Mouse (Mus musculus): ENCODE measurements around the gene Lmtk2. TPM values are rescaled to one million over a fixed set of nuclear protein-coding genes. Genes with fewer than 3 reads are reported as not detected.

Gene Lmtk2
- total and polyA plus RNA-seq, 3 experiments = 12.6 to 14.8 TPM; not detected in 1

DNA sequence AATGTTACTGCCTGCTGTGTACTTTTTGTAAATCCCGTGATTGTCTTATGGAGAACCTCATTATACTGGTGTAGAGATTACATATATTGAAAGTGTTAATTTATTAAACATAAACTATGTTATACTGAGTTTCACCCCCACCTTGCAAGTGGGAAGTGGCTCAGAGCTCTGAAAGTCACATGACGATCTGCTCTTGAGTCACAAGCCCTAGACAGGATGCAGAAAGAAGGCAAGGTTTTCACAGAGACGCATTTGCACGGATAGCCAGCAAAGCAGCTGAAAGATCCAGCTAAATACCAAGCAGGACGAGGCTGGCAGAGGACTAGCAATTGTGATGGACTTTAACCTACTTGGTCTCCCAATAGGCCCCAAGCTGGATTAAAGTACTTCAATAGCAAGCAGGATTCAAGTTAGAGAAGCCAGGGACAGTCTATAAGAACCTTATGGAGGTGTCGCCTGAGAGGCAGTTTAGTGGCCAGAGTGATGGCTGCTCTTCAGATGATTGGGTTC is 4.7 kb upstream of the Lmtk2 start:
- Histone ChIP-seq H3K4me3 (ENCODE audit: control insufficient read depth in 1 of 2, insufficient read depth in 1 of 2, low read depth in 2 of 2, low read length in 2 of 2) (no peak overlapping the region), H3K27ac (ENCODE audit: control insufficient read depth, low read depth, low read length) (no peak overlapping the region), H3K9ac (ENCODE audit: control insufficient read depth, low read depth, low read length, poor library complexity, severe bottlenecking) (no peak overlapping the region), H3K79me2 (ENCODE audit: control insufficient read depth, insufficient read depth, low read length, poor library complexity) (peaks cover 4% of the 10 kb centered on the region), H3K9me3 (replicated peaks; ENCODE audit: insufficient read depth, low read length) (no peaks in the 10 kb centered on the region), H3K36me3 (ENCODE audit: control insufficient read depth in 1 of 2, insufficient read depth in 2 of 2, low read length in 2 of 2) (no peaks in the 10 kb centered on the region; a peak in 1 of 4 replicates), H3K27me3 (ENCODE audit: control insufficient read depth in 1 of 2, insufficient read depth in 2 of 2, low read length in 2 of 2) (peaks cover 0 to 11% of the 10 kb centered on the region in 2 experiments; a peak in 3 of 4 replicates), H3K4me1 (ENCODE audit: control insufficient read depth in 1 of 2, insufficient read depth in 2 of 2, low read length in 2 of 2) (0 out of 4 replicates have a peak, but pooled peaks cover 0 to 6% of the 10 kb centered on the region in 2 experiments)
- DNase-seq (ENCODE audit: low read depth, low spot score) = no peak
- TF ChIP-seq POLR2AphosphoS2 (IDR thresholded peaks at IDR 0.05; ENCODE audit: low read length) (no peak), CHD2 (IDR thresholded peaks at IDR 0.05; ENCODE audit: low read length) (no peak), MEF2A (IDR thresholded peaks at IDR 0.05; ENCODE audit: extremely low read depth, insufficient replicate concordance, low read depth, low read length, poor library complexity, severe bottlenecking) (no peak), ZC3H11A (IDR thresholded peaks at IDR 0.05; ENCODE audit: low read depth, low read length) (no peak), BHLHE40 (IDR thresholded peaks at IDR 0.05; ENCODE audit: borderline replicate concordance, low read depth, low read length) (no peak), ZMIZ1 (IDR thresholded peaks at IDR 0.05; ENCODE audit: low read depth, low read length) (no peak), MAX (IDR thresholded peaks at IDR 0.05; ENCODE audit: low read length) (no peak), E2F4 (IDR thresholded peaks at IDR 0.05; ENCODE audit: borderline replicate concordance, low read depth, low read length) (no peak), HCFC1 (IDR thresholded peaks at IDR 0.05; ENCODE audit: low read depth, low read length) (no peak), KAT2A (conservative IDR thresholded peaks at IDR 0.05; ENCODE audit: low read depth, low read length) (no peak), EP300 (IDR thresholded peaks at IDR 0.05; ENCODE audit: low read depth in 1 of 2, low read length in 2 of 2) (no peak), UBTF (IDR thresholded peaks at IDR 0.05; ENCODE audit: borderline replicate concordance, insufficient read depth, low read depth, low read length) (no peak), CHD1 (IDR thresholded peaks at IDR 0.05; ENCODE audit: low read depth, low read length) (no peak), ZNF384 (IDR thresholded peaks at IDR 0.05; ENCODE audit: low read depth, low read length) (no peak)

DNA sequence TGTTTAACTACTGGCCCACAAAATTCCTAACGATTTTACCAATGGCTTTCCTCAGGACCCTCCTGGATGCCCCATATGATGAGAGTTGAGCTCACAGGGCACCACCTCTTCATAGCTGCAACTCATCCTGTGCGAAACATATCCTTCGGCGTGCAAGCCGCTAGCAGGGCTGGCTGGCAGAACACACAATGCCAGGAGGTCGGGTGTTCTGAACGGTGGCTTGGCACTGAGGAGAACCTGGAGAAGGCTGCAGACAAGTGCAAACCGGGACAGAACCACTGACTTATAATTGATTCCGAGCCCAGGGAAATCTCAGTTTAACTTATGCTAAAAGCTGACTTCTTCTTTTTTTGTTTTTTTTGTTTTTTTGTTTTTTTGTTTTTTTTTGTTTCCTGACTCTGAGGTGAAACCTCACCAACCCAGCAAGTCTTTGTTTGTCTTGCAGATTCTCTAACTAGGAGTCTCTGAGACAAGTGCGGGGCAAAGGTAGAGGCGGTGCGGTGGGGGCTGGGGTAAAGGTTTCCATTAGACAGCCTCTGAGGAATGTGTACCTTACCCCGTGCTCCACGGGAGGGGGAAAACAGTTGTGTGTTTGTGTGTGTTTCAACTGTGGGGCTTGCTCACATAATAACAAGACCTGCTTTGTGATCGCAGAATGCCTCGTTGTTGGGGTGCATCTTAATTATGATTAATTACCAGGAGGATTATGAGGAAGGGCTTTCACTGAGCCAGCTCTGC is 2.2 kb upstream of the Lmtk2 start:
- Histone ChIP-seq H3K4me3 (ENCODE audit: control insufficient read depth in 1 of 2, insufficient read depth in 1 of 2, low read depth in 2 of 2, low read length in 2 of 2) (no peak overlapping the region), H3K79me2 (ENCODE audit: control insufficient read depth, insufficient read depth, low read length, poor library complexity) (peaks cover 22% of the 10 kb centered on the region), H3K9ac (ENCODE audit: control insufficient read depth, low read depth, low read length, poor library complexity, severe bottlenecking) (no peak overlapping the region), H3K27ac (ENCODE audit: control insufficient read depth, low read depth, low read length) (no peak overlapping the region), H3K36me3 (ENCODE audit: control insufficient read depth in 1 of 2, insufficient read depth in 2 of 2, low read length in 2 of 2) (peaks cover 0 to 13% of the 10 kb centered on the region in 2 experiments; a peak in 2 of 4 replicates), H3K9me3 (replicated peaks; ENCODE audit: insufficient read depth, low read length) (no peaks in the 10 kb centered on the region), H3K4me1 (ENCODE audit: control insufficient read depth in 1 of 2, insufficient read depth in 2 of 2, low read length in 2 of 2) (peaks cover 0 to 13% of the 10 kb centered on the region in 2 experiments; a peak in 3 of 4 replicates), H3K27me3 (ENCODE audit: control insufficient read depth in 1 of 2, insufficient read depth in 2 of 2, low read length in 2 of 2) (peaks cover 0 to 11% of the 10 kb centered on the region in 2 experiments; a peak in 3 of 4 replicates)
- no peak for DNase-seq (ENCODE audit: low read depth, low spot score)
- TF ChIP-seq GATA1 (IDR thresholded peaks at IDR 0.05; ENCODE audit: low read depth, low read length) (no peak), MAZ (IDR thresholded peaks at IDR 0.05; ENCODE audit: low read depth, low read length) (no peak), EP300 (IDR thresholded peaks at IDR 0.05; ENCODE audit: low read depth in 1 of 2, low read length in 2 of 2) (no peak), TAL1 (IDR thresholded peaks at IDR 0.05; ENCODE audit: low read length) (no peak), USF2 (IDR thresholded peaks at IDR 0.05; ENCODE audit: borderline replicate concordance in 1 of 2, insufficient read depth in 1 of 2, low read depth in 1 of 2, low read length in 2 of 2) (no peak), CTCF (IDR thresholded peaks at IDR 0.05 in 2 of 3, conservative IDR thresholded peaks at IDR 0.05 in 1 of 3; ENCODE audit: control insufficient read depth in 1 of 3, insufficient read depth in 1 of 3, low read depth in 2 of 3, low read length in 3 of 3, poor library complexity in 1 of 3, severe bottlenecking in 1 of 3) (no peak), HCFC1 (IDR thresholded peaks at IDR 0.05; ENCODE audit: low read depth, low read length) (no peak), SIN3A (IDR thresholded peaks at IDR 0.05; ENCODE audit: low read length) (no peak), ELF1 (IDR thresholded peaks at IDR 0.05; ENCODE audit: low read depth, low read length) (no peak), MAX (IDR thresholded peaks at IDR 0.05; ENCODE audit: low read length) (no peak)
